Mouse (Mus musculus): ENCODE measurements around the gene Gm15294.

Gene Gm15294

DNA sequence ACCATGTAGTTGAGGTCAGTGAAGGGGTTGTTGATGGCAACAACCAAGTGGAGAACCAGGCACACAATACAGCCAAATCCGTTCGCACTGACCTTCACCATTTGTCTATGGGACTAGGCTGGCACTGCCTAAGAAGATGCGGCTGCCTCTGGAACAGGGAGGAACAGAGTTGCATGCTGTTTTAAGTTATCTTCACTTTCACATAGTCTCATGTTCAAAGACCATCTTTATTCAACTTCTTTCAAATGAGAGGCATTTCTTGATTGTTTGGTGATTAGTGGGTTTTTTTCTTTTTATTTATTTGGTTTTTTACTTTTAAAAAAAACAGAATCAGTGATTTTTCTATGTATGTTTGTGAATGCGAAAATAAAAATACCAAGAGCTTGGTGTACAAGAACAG is at the start of gene Gm15294:
Gene Gm15294, minus strand, starts transcription at position 101 of the 400 bp plus-strand sequence.
- DNase-seq: no peak

DNA sequence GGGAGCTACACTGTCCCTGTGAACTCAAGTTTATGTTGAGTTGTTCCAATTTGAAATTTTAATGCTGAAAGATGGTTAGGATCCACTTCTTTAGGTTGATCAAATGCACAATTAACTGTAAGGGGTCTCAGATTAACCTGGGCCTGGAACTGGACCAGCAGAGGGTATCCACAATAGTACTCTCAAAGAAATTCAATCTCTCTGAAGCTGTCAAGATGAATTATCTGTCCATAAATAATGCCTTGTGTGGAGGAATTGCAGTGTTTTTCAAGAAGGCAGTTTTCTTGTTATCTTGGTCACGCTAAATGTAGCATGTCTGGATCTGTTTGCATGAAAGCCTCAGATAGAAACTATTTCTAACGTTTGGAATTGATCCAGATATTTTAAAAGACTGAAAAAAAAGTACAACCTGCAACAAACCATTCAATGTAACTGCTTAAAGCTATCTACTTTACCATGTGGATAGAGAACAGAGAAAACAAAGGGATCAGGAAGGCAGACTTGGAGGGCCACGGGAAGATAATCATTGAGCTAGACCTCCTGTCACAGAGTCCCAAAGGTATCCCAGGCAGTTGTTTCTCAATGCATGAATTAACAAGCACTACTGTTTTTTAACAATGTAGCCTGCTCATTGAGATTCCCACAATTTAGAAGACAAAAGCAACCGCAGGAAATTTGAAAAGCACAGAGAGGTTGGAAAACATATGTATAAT is 9.5 kb upstream of the Gm15294 start:
- no peak for DNase-seq

DNA sequence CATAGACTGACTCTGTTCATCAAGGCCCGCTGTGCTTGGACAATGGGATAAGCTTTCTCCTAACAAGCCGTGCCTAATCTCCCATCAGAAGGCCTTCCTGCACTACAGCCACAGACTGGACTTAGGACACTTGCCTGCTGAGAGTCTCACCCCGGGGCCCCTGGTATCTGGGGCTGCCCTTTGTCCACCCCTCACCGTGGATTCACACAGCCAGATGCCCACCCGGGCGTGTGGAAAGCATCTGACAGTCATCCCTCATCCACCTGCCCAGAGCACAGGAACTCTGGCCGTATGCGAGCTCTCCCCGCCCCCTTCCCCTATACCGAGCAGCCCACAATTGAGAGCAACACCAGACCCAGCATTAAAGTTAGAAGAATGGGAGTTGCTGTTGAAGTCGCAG is 1.0 kb downstream of the Gm15294 start:
- no peak for DNase-seq

DNA sequence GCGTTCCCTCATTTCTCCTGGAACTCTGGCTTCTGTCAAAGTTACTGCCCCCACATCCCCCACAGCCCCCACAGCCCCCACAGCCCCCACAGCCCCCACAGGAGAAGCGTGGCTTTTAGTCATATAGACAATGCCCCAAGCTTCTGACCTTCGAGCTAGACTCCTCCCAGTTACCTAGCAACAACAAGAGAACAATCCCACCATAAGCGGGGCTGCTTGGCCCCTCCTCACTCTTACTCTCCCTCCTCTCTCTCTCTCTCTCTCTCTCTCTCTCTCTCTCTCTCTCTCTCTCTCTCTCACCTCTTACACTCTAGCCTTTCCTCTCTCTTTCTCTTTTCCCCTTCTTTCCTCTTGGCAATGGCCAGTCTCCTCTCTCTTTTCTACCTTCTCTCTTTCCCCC is 1.4 kb downstream of the Gm15294 start:
- no peak for DNase-seq

DNA sequence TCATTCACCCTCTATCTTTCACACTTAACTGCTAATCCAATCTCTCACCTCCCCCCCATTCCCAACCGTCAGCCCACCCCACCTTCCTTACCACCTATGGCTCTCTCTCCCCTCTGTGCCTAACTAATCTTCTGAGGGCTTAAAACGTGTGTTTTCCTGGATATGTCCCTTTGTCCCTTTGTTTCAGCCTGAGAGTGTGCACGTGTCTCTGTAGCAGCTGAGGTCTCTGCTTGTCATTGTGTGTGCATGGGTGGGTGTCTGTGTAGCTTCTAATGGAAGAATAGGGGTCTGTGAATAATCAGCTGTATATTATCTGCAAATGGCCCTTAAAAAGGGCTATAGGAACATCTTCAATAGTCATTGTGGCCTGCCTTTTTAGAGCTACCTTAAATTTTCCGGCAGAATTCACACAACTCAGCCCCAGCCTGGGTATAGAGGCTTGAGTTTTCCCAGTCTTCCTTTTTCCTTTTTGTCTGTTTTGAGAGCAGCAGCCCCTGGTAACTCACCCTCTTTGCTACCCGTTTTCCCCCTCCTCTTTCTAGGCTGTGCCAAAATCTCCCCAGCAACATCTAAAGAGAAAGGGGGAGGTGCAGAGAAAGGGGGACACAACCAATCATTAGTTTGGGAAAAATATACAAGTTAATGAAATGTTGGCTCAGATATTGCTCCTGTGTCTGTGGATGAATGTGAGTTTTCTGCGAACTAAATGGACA is 19.2 kb downstream of the Gm15294 start:
- DNase-seq: no peak
